Mouse (Mus musculus): ENCODE results near the gene Prkce. TPM values are rescaled to one million over a fixed set of nuclear protein-coding genes. Genes with fewer than 3 reads are reported as not detected.

Prkce gene
- polyA plus RNA-seq, 1 experiment from 2014 or later, result 6.3 TPM

- Histone ChIP-seq H3K9ac (no peak overlapping the region), H3K27ac (no peak overlapping the region), H3K4me2 (no peak overlapping the region), H3K36me3 (no peaks in the 10 kb centered on the region), H3K9me3 (no peaks in the 10 kb centered on the region), H3K4me1 (peaks cover 7% of the 10 kb centered on the region; the same call in 1 of the 2 replicates), H3K4me3 (replicated peaks) (no peak overlapping the region), H3K27me3 (replicated peaks) (no peaks in the 10 kb centered on the region)
- WGBS, result 88% methylated on average over 4 of the region's 4 CpGs
- ATAC-seq (ENCODE audit: insufficient read depth, low FRiP score, low read depth), result no peak
Measured at GRCm38 (mm10) chr17:86315874-86316273, 148.3 kb downstream of the Prkce start.

GRCm38 (mm10) chr17:86316771-86317170 lies 149.2 kb downstream of the Prkce start:
- no peak overlapping the region for H3K4me3 ChIP-seq (replicated peaks)
- H3K27ac ChIP-seq, result no peak overlapping the region
- 83% methylated on average over 5 of the region's 5 CpGs for whole genome bisulfite sequencing
- H3K4me2 ChIP-seq, result no peak overlapping the region
- H3K36me3 ChIP-seq, result no peaks in the 10 kb centered on the region
- no peaks in the 10 kb centered on the region for H3K9me3 ChIP-seq
- H3K27me3 ChIP-seq (replicated peaks), result no peaks in the 10 kb centered on the region
- no peak for ATAC-seq (ENCODE audit: insufficient read depth, low FRiP score, low read depth)
- peaks cover 5% of the 10 kb centered on the region; the same call in 1 of the 2 replicates for H3K4me1 ChIP-seq
- no peak overlapping the region for H3K9ac ChIP-seq

GRCm38 (mm10) chr17:86317197-86317596 lies 149.6 kb downstream of the Prkce start:
- no peak overlapping the region for H3K4me2 ChIP-seq
- no peak overlapping the region for H3K9ac ChIP-seq
- H3K36me3 ChIP-seq, result no peaks in the 10 kb centered on the region
- no peaks in the 10 kb centered on the region for H3K9me3 ChIP-seq
- no peak for ATAC-seq (ENCODE audit: insufficient read depth, low FRiP score, low read depth)
- WGBS, result 53% methylated on average over 3 of the region's 4 CpGs
- H3K27ac ChIP-seq, result no peak overlapping the region
- no peaks in the 10 kb centered on the region for H3K27me3 ChIP-seq (replicated peaks)
- no peak overlapping the region for H3K4me3 ChIP-seq (replicated peaks)
- peaks cover 5% of the 10 kb centered on the region; the same call in 1 of the 2 replicates for H3K4me1 ChIP-seq

GRCm38 (mm10) chr17:86319967-86320602 lies 152.5 kb downstream of the Prkce start:
- WGBS, result 91% methylated on average over 13 of the region's 13 CpGs
- no peaks in the 10 kb centered on the region for H3K27me3 ChIP-seq (replicated peaks)
- no peaks in the 10 kb centered on the region for H3K36me3 ChIP-seq
- H3K4me2 ChIP-seq, result no peak overlapping the region
- no peaks in the 10 kb centered on the region for H3K9me3 ChIP-seq
- no peak overlapping the region for H3K9ac ChIP-seq
- no peak overlapping the region for H3K27ac ChIP-seq
- ATAC-seq (ENCODE audit: insufficient read depth, low FRiP score, low read depth), result no peak
- no peak overlapping the region for H3K4me3 ChIP-seq (replicated peaks)
- 0 out of 2 replicates have a peak, but pooled peaks cover 10% of the 10 kb centered on the region for H3K4me1 ChIP-seq

GRCm38 (mm10) chr17:86322840-86323239 lies 155.3 kb downstream of the Prkce start:
- H3K9ac ChIP-seq, result no peak overlapping the region
- no peaks in the 10 kb centered on the region for H3K9me3 ChIP-seq
- no peak for ATAC-seq (ENCODE audit: insufficient read depth, low FRiP score, low read depth)
- no peak overlapping the region for H3K4me2 ChIP-seq
- H3K36me3 ChIP-seq, result no peaks in the 10 kb centered on the region
- no peaks in the 10 kb centered on the region for H3K27me3 ChIP-seq (replicated peaks)
- no peak overlapping the region for H3K27ac ChIP-seq
- H3K4me3 ChIP-seq (replicated peaks), result no peak overlapping the region
- 60% methylated on average over 5 of the region's 5 CpGs for WGBS
- H3K4me1 ChIP-seq, result 0 out of 2 replicates have a peak, but pooled peaks cover 10% of the 10 kb centered on the region

GRCm38 (mm10) chr17:86323310-86323709 lies 155.7 kb downstream of the Prkce start:
- Histone ChIP-seq H3K36me3 (no peaks in the 10 kb centered on the region), H3K9ac (no peak overlapping the region), H3K27ac (no peak overlapping the region), H3K4me1 (0 out of 2 replicates have a peak, but pooled peaks cover 10% of the 10 kb centered on the region), H3K4me3 (replicated peaks) (no peak overlapping the region), H3K4me2 (no peak overlapping the region), H3K27me3 (replicated peaks) (no peaks in the 10 kb centered on the region), H3K9me3 (no peaks in the 10 kb centered on the region)
- WGBS, result 46% methylated on average over 4 of the region's 4 CpGs
- ATAC-seq (ENCODE audit: insufficient read depth, low FRiP score, low read depth), result no peak

GRCm38 (mm10) chr17:86323909-86324686 lies 156.5 kb downstream of the Prkce start:
- Histone ChIP-seq H3K4me2 (no peak overlapping the region), H3K9me3 (no peaks in the 10 kb centered on the region), H3K36me3 (no peaks in the 10 kb centered on the region), H3K27ac (no peak overlapping the region), H3K4me1 (peaks cover 16% of the 10 kb centered on the region), H3K27me3 (replicated peaks) (no peaks in the 10 kb centered on the region), H3K4me3 (replicated peaks) (no peak overlapping the region), H3K9ac (no peak overlapping the region)
- 42% methylated on average over 6 of the region's 6 CpGs for WGBS
- ATAC-seq (ENCODE audit: insufficient read depth, low FRiP score, low read depth), result no peak

- peaks cover 22% of the 10 kb centered on the region for H3K4me1 ChIP-seq
- no peak overlapping the region for H3K27ac ChIP-seq
- H3K9me3 ChIP-seq, result no peaks in the 10 kb centered on the region
- no peak overlapping the region for H3K9ac ChIP-seq
- ATAC-seq (ENCODE audit: insufficient read depth, low FRiP score, low read depth), result no peak
- H3K36me3 ChIP-seq, result no peaks in the 10 kb centered on the region
- H3K27me3 ChIP-seq (replicated peaks), result no peaks in the 10 kb centered on the region
- H3K4me2 ChIP-seq, result no peak overlapping the region
- H3K4me3 ChIP-seq (replicated peaks), result no peak overlapping the region
- WGBS, result 54% methylated on average over 7 of the region's 7 CpGs
Measured at GRCm38 (mm10) chr17:86324756-86325155, 157.2 kb downstream of the Prkce start.

GRCm38 (mm10) chr17:86325317-86325716 lies 157.7 kb downstream of the Prkce start:
- no peak overlapping the region for H3K4me3 ChIP-seq (replicated peaks)
- H3K27me3 ChIP-seq (replicated peaks), result no peaks in the 10 kb centered on the region
- no peak for ATAC-seq (ENCODE audit: insufficient read depth, low FRiP score, low read depth)
- no peak overlapping the region for H3K27ac ChIP-seq
- no peaks in the 10 kb centered on the region for H3K36me3 ChIP-seq
- 70% methylated on average over 10 of the region's 10 CpGs for WGBS
- no peak overlapping the region for H3K4me2 ChIP-seq
- no peaks in the 10 kb centered on the region for H3K9me3 ChIP-seq
- H3K4me1 ChIP-seq, result peaks cover 27% of the 10 kb centered on the region
- no peak overlapping the region for H3K9ac ChIP-seq

GRCm38 (mm10) chr17:86327958-86328357 lies 160.4 kb downstream of the Prkce start:
- WGBS, result 74% methylated on average over 4 of the region's 4 CpGs
- H3K4me2 ChIP-seq, result no peak overlapping the region

GRCm38 (mm10) chr17:86329273-86330075 lies 161.9 kb downstream of the Prkce start:
- peaks cover 22% of the 10 kb centered on the region for H3K4me1 ChIP-seq
- H3K9ac ChIP-seq, result no peak overlapping the region
- no peaks in the 10 kb centered on the region for H3K27me3 ChIP-seq (replicated peaks)
- no peaks in the 10 kb centered on the region for H3K36me3 ChIP-seq
- peak overlapping the region; percentile 42 for H3K4me2 ChIP-seq
- ATAC-seq (ENCODE audit: insufficient read depth, low FRiP score, low read depth), result peak; percentile 30; the same call in 1 of the 2 replicates
- no peaks in the 10 kb centered on the region for H3K9me3 ChIP-seq
- H3K4me3 ChIP-seq (replicated peaks), result no peak overlapping the region
- WGBS, result 13% methylated on average over 16 of the region's 16 CpGs
- H3K27ac ChIP-seq, result peak overlapping the region; percentile 26; the same call in 1 of the 2 replicates

More at GRCm38 (mm10) chr17:86327958-86328357, 160.4 kb downstream of the Prkce start:
- Histone ChIP-seq H3K9me3 (no peaks in the 10 kb centered on the region), H3K4me1 (peaks cover 31% of the 10 kb centered on the region), H3K4me3 (replicated peaks) (no peak overlapping the region), H3K27me3 (replicated peaks) (no peaks in the 10 kb centered on the region), H3K36me3 (no peaks in the 10 kb centered on the region), H3K9ac (no peak overlapping the region), H3K27ac (no peak overlapping the region)
- ATAC-seq (ENCODE audit: insufficient read depth, low FRiP score, low read depth), result no peak

All from stomach, embryonic 15.5 days (tissue).